8 mouse cellular contexts compared by ENCODE assay signal in genomic region chr16:59471637-59472278, GRCm38 (mm10). TPM values are rescaled to one million over a fixed set of nuclear protein-coding genes. Genes with fewer than 3 reads are reported as not detected.
DNase-seq lines count a peak whose midpoint lies in the region; ATAC-seq lines count a peak whose summit lies in the region.

TSS of gene Riox2 (plus strand) at chr16:59471775.

- no peaks in the 10 kb centered on the region for H3K36me3 ChIP-seq in hindbrain, embryonic 15.5 days

- no peaks in the 10 kb centered on the region for H3K9me3 ChIP-seq in hindbrain, embryonic 15.5 days

- DNase-seq in T-cell, adult 2 months (ENCODE audit: low spot score) = peak; percentile 81
- DNase-seq in cerebellum, postnatal 36 days = peak; percentile 50 to 65
- DNase-seq in frontal cortex, postnatal 36 days (ENCODE audit: low spot score in 2 of 2) = peak; percentile 73 to 77
- peak; percentile 50 for DNase-seq in left cerebral cortex, adult 11 months (ENCODE audit: low spot score)
- DNase-seq in lung, postnatal 36 days = peak; percentile 81
- DNase-seq in retina, embryonic 14.5 days (ENCODE audit: low spot score) = peak; percentile 82
- peak; percentile 83 to 87 for DNase-seq in thymus, postnatal 36 days

- peak within 1 kb of the TSS; percentile 68 for H3K4me3 ChIP-seq in hindbrain, embryonic 15.5 days

- H3K4me1 ChIP-seq in hindbrain, embryonic 15.5 days (replicated peaks) = peaks cover 7% of the 10 kb centered on the region

- ATAC-seq in hindbrain, embryonic 15.5 days (ENCODE audit: low FRiP score, low read depth) = peak; percentile 96

- H3K27me3 ChIP-seq in hindbrain, embryonic 15.5 days = no peaks in the 10 kb centered on the region

- peak within 1 kb of the TSS; percentile 62 for H3K9ac ChIP-seq in hindbrain, embryonic 15.5 days

- 0 out of 2 replicates have a peak within 1 kb of the TSS, but pooled peaks have one; percentile 18 for H3K27ac ChIP-seq in hindbrain, embryonic 15.5 days (replicated peaks)

- peak within 1 kb of the TSS; percentile 93 for H3K4me2 ChIP-seq in hindbrain, embryonic 15.5 days

- 2% methylated on average over 52 of the region's 56 CpGs for WGBS in hindbrain, embryonic 15.5 days

RNA-seq across cellular contexts. Expression of gene Riox2, which starts in this region (rescaled TPM):
- 16.4 and 17.1 TPM in 2 replicates for polyA plus RNA-seq in hindbrain, embryonic 15.5 days (2015; fragmentation: Nextera tagmentation; extraction: Ambion mirVana)

Comparison
In these comparisons a context has a peak if more than half of its experiments do, and no peak if none do; other contexts are left out.
1. Peak in every context shown above with its lines: DNase-seq, ATAC-seq, H3K4me3 ChIP-seq and H3K27ac ChIP-seq.